Mouse (Mus musculus): ENCODE measurements around the gene S100z. TPM values are rescaled to one million over a fixed set of nuclear protein-coding genes. Genes with fewer than 3 reads are reported as not detected.

Gene S100z
- polyA plus RNA-seq, 1 experiment, result not detected

DNA sequence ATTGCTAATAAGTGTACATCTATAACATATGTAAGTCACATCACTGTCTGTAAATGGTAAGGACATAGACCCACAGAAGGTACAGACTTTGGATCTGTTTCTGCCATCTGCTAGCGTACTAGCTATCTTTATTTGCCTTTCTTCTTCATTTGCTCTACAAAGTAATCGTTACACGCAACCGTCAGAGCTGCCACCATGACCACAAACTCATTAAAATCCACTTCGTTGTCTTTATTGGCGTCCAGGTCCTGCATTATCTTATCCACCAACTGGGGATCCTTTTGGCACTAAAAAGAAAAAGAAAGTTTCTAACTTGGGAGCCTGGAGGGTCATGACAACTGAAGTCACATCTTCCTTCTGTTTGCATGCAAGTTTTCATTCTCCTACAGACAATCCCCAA is 1.3 kb downstream of the S100z start:
- H3ac ChIP-seq (ENCODE audit: control insufficient read depth, insufficient read length), result no peak overlapping the region
- no peaks in the 10 kb centered on the region for H3K36me3 ChIP-seq (ENCODE audit: control insufficient read depth, insufficient read depth)
- H3K27me3 ChIP-seq (ENCODE audit: control insufficient read depth, insufficient read depth, insufficient read length), result no peaks in the 10 kb centered on the region
- no peak overlapping the region for H3K4me3 ChIP-seq
- no peak for TF ChIP-seq TCF3 (IDR thresholded peaks at IDR 0.05; ENCODE audit: insufficient read length, low read depth)
- TF ChIP-seq POLR2A (IDR thresholded peaks at IDR 0.05; ENCODE audit: insufficient read length, low read depth), result no peak
- TF ChIP-seq USF1 (IDR thresholded peaks at IDR 0.05; ENCODE audit: low read depth), result no peak
- H3K4me2 ChIP-seq (ENCODE audit: low read depth), result no peak overlapping the region
- no peaks in the 10 kb centered on the region for H3K79me2 ChIP-seq (ENCODE audit: control insufficient read depth, insufficient read depth)

DNA sequence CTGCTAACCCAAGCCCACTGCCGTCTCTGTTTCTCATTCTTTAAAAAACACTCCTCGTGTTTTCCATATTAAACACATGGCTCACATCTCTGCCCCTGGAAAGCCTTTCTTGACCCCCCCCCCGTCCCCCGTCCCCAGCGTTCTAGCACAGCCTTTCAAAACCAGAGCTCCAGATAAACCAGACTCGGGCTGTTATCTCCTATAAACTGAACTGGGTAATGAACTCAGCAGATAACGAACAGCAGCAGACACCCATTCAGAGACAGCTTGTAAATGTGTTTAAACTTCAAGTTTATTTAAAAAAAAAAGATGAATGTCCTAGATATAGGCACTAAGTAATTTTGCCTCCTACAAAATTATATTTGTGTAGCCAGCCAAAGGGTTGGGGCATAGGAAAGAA is 3.4 kb downstream of the S100z start:
- Histone ChIP-seq H3K79me2 (ENCODE audit: control insufficient read depth, insufficient read depth) (no peaks in the 10 kb centered on the region), H3K4me3 (no peak overlapping the region), H3ac (ENCODE audit: control insufficient read depth, insufficient read length) (no peak overlapping the region), H3K27me3 (ENCODE audit: control insufficient read depth, insufficient read depth, insufficient read length) (no peaks in the 10 kb centered on the region), H3K36me3 (ENCODE audit: control insufficient read depth, insufficient read depth) (no peaks in the 10 kb centered on the region), H3K4me2 (ENCODE audit: low read depth) (no peak overlapping the region)
- no peak for TF ChIP-seq POLR2A (IDR thresholded peaks at IDR 0.05; ENCODE audit: insufficient read length, low read depth)
- TF ChIP-seq TCF3 (IDR thresholded peaks at IDR 0.05; ENCODE audit: insufficient read length, low read depth), result no peak
- TF ChIP-seq POLR2AphosphoS2 (IDR thresholded peaks at IDR 0.05; ENCODE audit: insufficient read length, low read depth), result no peak
- no peak for TF ChIP-seq TCF12 (IDR thresholded peaks at IDR 0.05; ENCODE audit: insufficient read depth, poor library complexity, severe bottlenecking)
- no peak for TF ChIP-seq MAX (IDR thresholded peaks at IDR 0.05; ENCODE audit: low read depth)

DNA sequence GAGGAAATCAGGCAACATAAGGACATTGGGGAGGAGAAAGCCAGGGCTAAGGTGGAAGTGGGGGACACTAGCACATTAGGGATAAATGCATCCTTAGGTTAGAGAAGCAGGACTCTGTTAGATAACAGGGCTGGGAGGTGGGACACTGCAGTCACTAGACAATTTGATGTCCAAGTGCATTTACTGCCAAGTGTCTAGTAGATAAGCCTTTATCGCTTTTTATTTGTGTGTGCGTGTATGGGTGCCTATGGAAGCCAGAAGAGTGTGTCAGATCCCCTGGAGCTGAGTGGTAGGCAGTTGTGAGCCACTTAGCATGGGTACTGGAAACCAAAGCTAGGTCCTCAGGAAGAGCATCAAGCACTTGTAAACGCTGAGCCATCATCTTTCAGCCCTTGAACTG is 4.2 kb downstream of the S100z start:
- Histone ChIP-seq H3K79me2 (ENCODE audit: control insufficient read depth, insufficient read depth) (no peaks in the 10 kb centered on the region), H3ac (ENCODE audit: control insufficient read depth, insufficient read length) (no peak overlapping the region), H3K4me3 (no peak overlapping the region), H3K27me3 (ENCODE audit: control insufficient read depth, insufficient read depth, insufficient read length) (no peaks in the 10 kb centered on the region), H3K36me3 (ENCODE audit: control insufficient read depth, insufficient read depth) (no peaks in the 10 kb centered on the region), H3K4me2 (ENCODE audit: low read depth) (no peak overlapping the region)
- TF ChIP-seq CEBPB (IDR thresholded peaks at IDR 0.05; ENCODE audit: insufficient read depth, poor library complexity, severe bottlenecking), result no peak
- no peak for TF ChIP-seq MAX (IDR thresholded peaks at IDR 0.05; ENCODE audit: low read depth)
- TF ChIP-seq POLR2A (IDR thresholded peaks at IDR 0.05; ENCODE audit: insufficient read length, low read depth), result no peak
- no peak for TF ChIP-seq USF1 (IDR thresholded peaks at IDR 0.05; ENCODE audit: low read depth)
- TF ChIP-seq MYOG (IDR thresholded peaks at IDR 0.05; ENCODE audit: control insufficient read depth in 1 of 3, insufficient read depth in 1 of 3, insufficient read length in 2 of 3, low read depth in 2 of 3), result no peak
- TF ChIP-seq TCF3 (IDR thresholded peaks at IDR 0.05; ENCODE audit: insufficient read length, low read depth), result no peak
- TF ChIP-seq POLR2AphosphoS2 (IDR thresholded peaks at IDR 0.05; ENCODE audit: insufficient read length, low read depth), result no peak
- TF ChIP-seq MYOD1 (IDR thresholded peaks at IDR 0.05; ENCODE audit: control insufficient read depth in 1 of 3, insufficient read length in 2 of 3, low read depth in 2 of 3), result no peak
- TF ChIP-seq SRF (IDR thresholded peaks at IDR 0.05; ENCODE audit: control insufficient read depth, insufficient read length, low read depth), result no peak
- no peak for TF ChIP-seq E2F4 (IDR thresholded peaks at IDR 0.05; ENCODE audit: insufficient read depth)
- TF ChIP-seq TCF12 (IDR thresholded peaks at IDR 0.05; ENCODE audit: insufficient read depth, poor library complexity, severe bottlenecking), result no peak
- no peak for TF ChIP-seq REST (IDR thresholded peaks at IDR 0.05; ENCODE audit: insufficient read depth, insufficient read length)

DNA sequence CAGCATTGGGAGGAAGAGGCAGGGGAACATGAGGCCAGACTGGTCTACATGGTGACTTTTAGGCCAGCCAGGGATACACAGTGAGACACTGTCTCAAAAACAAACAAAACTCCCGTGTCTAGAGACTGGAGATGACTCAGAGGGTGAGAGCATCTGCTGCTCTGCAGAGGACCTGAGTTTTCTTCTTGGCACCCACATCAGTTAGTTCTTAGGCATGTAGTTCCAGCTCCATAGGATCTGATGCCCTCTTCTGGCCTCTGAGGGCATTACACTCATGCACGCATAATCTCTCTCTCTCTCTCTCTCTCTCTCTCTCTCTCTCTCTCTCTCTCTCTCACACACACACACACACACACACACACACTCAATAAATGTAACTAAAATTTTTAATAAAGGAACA is 7.6 kb downstream of the S100z start:
- Histone ChIP-seq H3K4me2 (ENCODE audit: low read depth) (no peak overlapping the region), H3K79me2 (ENCODE audit: control insufficient read depth, insufficient read depth) (no peaks in the 10 kb centered on the region), H3K4me3 (no peak overlapping the region), H3K36me3 (ENCODE audit: control insufficient read depth, insufficient read depth) (no peaks in the 10 kb centered on the region), H3ac (ENCODE audit: control insufficient read depth, insufficient read length) (no peak overlapping the region), H3K27me3 (ENCODE audit: control insufficient read depth, insufficient read depth, insufficient read length) (no peaks in the 10 kb centered on the region)
- TF ChIP-seq CEBPB (IDR thresholded peaks at IDR 0.05; ENCODE audit: insufficient read depth, poor library complexity, severe bottlenecking) (no peak), TCF12 (IDR thresholded peaks at IDR 0.05; ENCODE audit: insufficient read depth, poor library complexity, severe bottlenecking) (no peak), POLR2AphosphoS2 (IDR thresholded peaks at IDR 0.05; ENCODE audit: insufficient read length, low read depth) (no peak)

DNA sequence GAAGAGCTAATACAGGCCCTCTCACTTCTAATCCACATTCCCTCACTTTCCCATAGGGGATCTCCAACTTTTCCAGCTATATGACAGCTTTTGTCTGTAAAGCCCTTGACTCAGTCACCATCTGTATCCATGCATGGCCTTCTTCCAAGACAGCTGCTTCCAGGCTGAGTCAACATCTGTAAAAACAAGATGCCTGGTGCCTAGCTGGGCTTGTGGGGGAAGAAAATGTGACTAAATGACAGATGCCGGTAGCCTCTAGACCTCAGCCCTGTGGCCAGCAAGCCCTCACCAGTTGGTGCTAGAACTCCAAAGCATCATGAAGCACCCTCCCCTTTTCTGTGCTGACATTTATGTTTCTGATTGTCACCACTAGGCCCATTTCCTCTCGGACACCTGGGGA is 27.0 kb downstream of the S100z start:
- no peaks in the 10 kb centered on the region for H3K27me3 ChIP-seq (ENCODE audit: control insufficient read depth, insufficient read depth, insufficient read length)
- peak overlapping the region; percentile 61 for H3K4me2 ChIP-seq (ENCODE audit: low read depth)
- H3K4me3 ChIP-seq, result no peak overlapping the region
- H3K36me3 ChIP-seq (ENCODE audit: control insufficient read depth, insufficient read depth), result no peaks in the 10 kb centered on the region
- no peak overlapping the region for H3ac ChIP-seq (ENCODE audit: control insufficient read depth, insufficient read length)
- no peak for TF ChIP-seq SRF (IDR thresholded peaks at IDR 0.05; ENCODE audit: control insufficient read depth, insufficient read length, low read depth)
- TF ChIP-seq CEBPB (IDR thresholded peaks at IDR 0.05; ENCODE audit: insufficient read depth, poor library complexity, severe bottlenecking), result no peak
- TF ChIP-seq TCF12 (IDR thresholded peaks at IDR 0.05; ENCODE audit: insufficient read depth, poor library complexity, severe bottlenecking), result peak; percentile 43
- TF ChIP-seq MYOG (IDR thresholded peaks at IDR 0.05; ENCODE audit: control insufficient read depth in 1 of 3, insufficient read depth in 1 of 3, insufficient read length in 2 of 3, low read depth in 2 of 3), result peak in 1 of 3 experiments; percentile 68
- peak in 2 of 3 experiments; percentile 52 to 71 for TF ChIP-seq MYOD1 (IDR thresholded peaks at IDR 0.05; ENCODE audit: control insufficient read depth in 1 of 3, insufficient read length in 2 of 3, low read depth in 2 of 3)
- TF ChIP-seq TCF3 (IDR thresholded peaks at IDR 0.05; ENCODE audit: insufficient read length, low read depth), result no peak
- no peaks in the 10 kb centered on the region for H3K79me2 ChIP-seq (ENCODE audit: control insufficient read depth, insufficient read depth)
